ENCODE assay signal across 12 mouse cellular contexts in genomic region chr9:121058116-121058515, GRCm38 (mm10).
A peak's percentile ranks its signal among the peaks of the same experiment; 100 is the strongest.
DNase-seq lines count a peak whose midpoint lies in the region; ATAC-seq lines count a peak whose summit lies in the region.
"Had no signal": no experiment of that assay in that cellular context is flagged by ENCODE, and none has a peak within 500 bp of the region (broad histone marks: within the 10 kb centered on the region; RNA-seq: fewer than 3 reads in every experiment).

No protein-coding gene starts in this region.

- no peak overlapping the region for H3K27ac ChIP-seq in midbrain, embryonic 11.5 days (ENCODE audit: low read depth, low read length)
- H3K27ac ChIP-seq in midbrain, embryonic 15.5 days = no peak overlapping the region
- peak overlapping the region; percentile 56 for H3K27ac ChIP-seq in forebrain, embryonic 15.5 days (replicated peaks)
- H3K27ac ChIP-seq in kidney, embryonic 16.5 days (ENCODE audit: low read length) = peak overlapping the region; percentile 73
- H3K27ac ChIP-seq: heart, embryonic 15.5 days; limb, embryonic 13.5 days had no signal

- no peak overlapping the region for H3K4me2 ChIP-seq in midbrain, embryonic 11.5 days
- H3K4me2 ChIP-seq in midbrain, embryonic 15.5 days = no peak overlapping the region
- H3K4me2 ChIP-seq in forebrain, embryonic 15.5 days (replicated peaks) = no peak overlapping the region
- H3K4me2 ChIP-seq in kidney, embryonic 16.5 days (replicated peaks; ENCODE audit: low read depth, low read length) = no peak overlapping the region; the same call in 1 of the 2 replicates
- H3K4me2 ChIP-seq: heart, embryonic 15.5 days; limb, embryonic 13.5 days had no signal

- H3K27me3 ChIP-seq in midbrain, embryonic 11.5 days (ENCODE audit: control insufficient read depth, insufficient read depth, low read length) = no peaks in the 10 kb centered on the region
- H3K27me3 ChIP-seq in midbrain, embryonic 15.5 days (replicated peaks) = no peaks in the 10 kb centered on the region
- H3K27me3 ChIP-seq in forebrain, embryonic 15.5 days = no peaks in the 10 kb centered on the region
- no peaks in the 10 kb centered on the region for H3K27me3 ChIP-seq in kidney, embryonic 16.5 days (ENCODE audit: insufficient read depth, low read length)
- H3K27me3 ChIP-seq: heart, embryonic 15.5 days; limb, embryonic 13.5 days; neural tube, embryonic 13.5 days; Patski had no signal

- peak; percentile 75 for DNase-seq in midbrain, embryonic 11.5 days (ENCODE audit: low spot score, missing footprints)
- peak; percentile 75 for DNase-seq in lung, postnatal 36 days
- DNase-seq in right cerebral cortex, postnatal 4 days = no peak
- no peak for DNase-seq in embryo, embryonic 10 days (ENCODE audit: low spot score)
- no peak for DNase-seq in yolk sac, embryonic 10.5 days (ENCODE audit: low spot score)

- no peaks in the 10 kb centered on the region for H3K9me3 ChIP-seq in midbrain, embryonic 11.5 days (ENCODE audit: control insufficient read depth, low read length)
- no peaks in the 10 kb centered on the region for H3K9me3 ChIP-seq in midbrain, embryonic 15.5 days
- H3K9me3 ChIP-seq in forebrain, embryonic 15.5 days = no peaks in the 10 kb centered on the region
- H3K9me3 ChIP-seq in kidney, embryonic 16.5 days (ENCODE audit: low read length) = no peaks in the 10 kb centered on the region
- H3K9me3 ChIP-seq: heart, embryonic 15.5 days; limb, embryonic 13.5 days; neural tube, embryonic 13.5 days had no signal

- 78% methylated on average over 7 of the region's 7 CpGs for WGBS in midbrain, embryonic 11.5 days
- 73% methylated on average over 7 of the region's 7 CpGs for WGBS in midbrain, embryonic 15.5 days
- WGBS in forebrain, embryonic 15.5 days = 70% methylated on average over 7 of the region's 7 CpGs
- 89% methylated on average over 7 of the region's 7 CpGs for WGBS in kidney, embryonic 16.5 days

- H3K4me1 ChIP-seq in midbrain, embryonic 11.5 days (ENCODE audit: control insufficient read depth, insufficient read depth, low read length) = peaks cover 16% of the 10 kb centered on the region
- H3K4me1 ChIP-seq in midbrain, embryonic 15.5 days = peaks cover 17% of the 10 kb centered on the region
- H3K4me1 ChIP-seq in forebrain, embryonic 15.5 days = peaks cover 25% of the 10 kb centered on the region
- peaks cover 26% of the 10 kb centered on the region for H3K4me1 ChIP-seq in kidney, embryonic 16.5 days (ENCODE audit: insufficient read depth, low read length)

- H3K9ac ChIP-seq in midbrain, embryonic 11.5 days (ENCODE audit: low read length) = no peak overlapping the region
- H3K9ac ChIP-seq in midbrain, embryonic 15.5 days = no peak overlapping the region
- no peak overlapping the region for H3K9ac ChIP-seq in forebrain, embryonic 15.5 days (replicated peaks)
- H3K9ac ChIP-seq in kidney, embryonic 16.5 days (replicated peaks; ENCODE audit: low read length) = no peak overlapping the region
- H3K9ac ChIP-seq: heart, embryonic 15.5 days; limb, embryonic 13.5 days; neural tube, embryonic 13.5 days had no signal

- ATAC-seq in midbrain, embryonic 11.5 days (ENCODE audit: low FRiP score) = no peak
- ATAC-seq in midbrain, embryonic 15.5 days (replicated peaks) = no peak
- ATAC-seq in forebrain, embryonic 15.5 days (replicated peaks) = no peak; the same call in 1 of the 2 replicates
- ATAC-seq in kidney, embryonic 16.5 days (ENCODE audit: low FRiP score, low TSS enrichment) = peak; percentile 60; the same call in 1 of the 2 replicates
- ATAC-seq: Patski had no signal

- H3K4me3 ChIP-seq in midbrain, embryonic 11.5 days (ENCODE audit: low read depth, low read length) = no peak overlapping the region
- H3K4me3 ChIP-seq in midbrain, embryonic 15.5 days = no peak overlapping the region
- no peak overlapping the region for H3K4me3 ChIP-seq in forebrain, embryonic 15.5 days
- no peak overlapping the region for H3K4me3 ChIP-seq in kidney, embryonic 16.5 days (ENCODE audit: low read length)
- H3K4me3 ChIP-seq: heart, embryonic 15.5 days; limb, embryonic 13.5 days; neural tube, embryonic 13.5 days had no signal

- H3K36me3 ChIP-seq in midbrain, embryonic 11.5 days (ENCODE audit: control insufficient read depth, insufficient read depth, low read length) = no peaks in the 10 kb centered on the region
- no peaks in the 10 kb centered on the region for H3K36me3 ChIP-seq in midbrain, embryonic 15.5 days (replicated peaks)
- H3K36me3 ChIP-seq in forebrain, embryonic 15.5 days = no peaks in the 10 kb centered on the region
- no peaks in the 10 kb centered on the region for H3K36me3 ChIP-seq in kidney, embryonic 16.5 days (ENCODE audit: insufficient read depth, low read length)
- H3K36me3 ChIP-seq: heart, embryonic 15.5 days; limb, embryonic 13.5 days; neural tube, embryonic 13.5 days had no signal

Comparison
In these comparisons a context has a peak if more than half of its experiments do, and no peak if none do; other contexts are left out.
1. DNase-seq: peak in midbrain, embryonic 11.5 days (single experiment) and lung, postnatal 36 days (single experiment); none in right cerebral cortex, postnatal 4 days (single experiment), embryo, embryonic 10 days (single experiment) and yolk sac, embryonic 10.5 days (single experiment).
2. H3K27ac ChIP-seq: peak in forebrain, embryonic 15.5 days (single experiment) and kidney, embryonic 16.5 days (single experiment); none in midbrain, embryonic 11.5 days (single experiment) and midbrain, embryonic 15.5 days (single experiment).